Mouse (Mus musculus): Measurements from ENCODE around the gene Ino80b.

GRCm38 (mm10) chr6:83153485-83153884 is 28.3 kb upstream of the Ino80b start:
- TF ChIP-seq POLR2A (IDR thresholded peaks at IDR 0.05; ENCODE audit: extremely low read depth, insufficient read depth, low read length) (no peak), CTCF (IDR thresholded peaks at IDR 0.05; ENCODE audit: extremely low read depth, insufficient read depth, low read length) (no peak)

Data from cortical plate, adult 2 months (tissue).